Mouse (Mus musculus) fibroblast of lung, adult 2 months (primary cell): ENCODE data around the gene Nr0b2.
A peak's percentile ranks its signal among the peaks of the same experiment; 100 is the strongest.
"Not testable (repeated sequence)": the region's sequence is repeated elsewhere in the genome, so short reads cannot be mapped to it uniquely, and the experiment has no call there.

Source experiments
- DNase-seq: peaks from one replicate; pipeline ENCODE4 v3.0.0-alpha.2; 2011; ENCODE audit warnings: low read depth

Gene Nr0b2

GRCm38 (mm10) chr4:133552768-133553447 is at the start of gene Nr0b2:
Gene Nr0b2, plus strand, starts transcription at chr4:133553376.
- no peak for DNase-seq

- no peak for DNase-seq
These were observed 48.9 kb upstream of the Nr0b2 start for GRCm38 (mm10) chr4:133504300-133504699.

- DNase-seq = no peak
These were observed 48.3 kb upstream of the Nr0b2 start for GRCm38 (mm10) chr4:133504755-133505485.

- no peak for DNase-seq
These were observed 46.6 kb upstream of the Nr0b2 start for GRCm38 (mm10) chr4:133506573-133506972.

- no peak for DNase-seq
These were observed 44.2 kb upstream of the Nr0b2 start for GRCm38 (mm10) chr4:133508990-133509389.

GRCm38 (mm10) chr4:133511050-133511449 is 42.1 kb upstream of the Nr0b2 start:
- DNase-seq = no peak

GRCm38 (mm10) chr4:133512511-133512910 is 40.7 kb upstream of the Nr0b2 start:
- DNase-seq = not testable (repeated sequence)

GRCm38 (mm10) chr4:133512972-133513371 is 40.2 kb upstream of the Nr0b2 start:
- DNase-seq = no peak

- no peak for DNase-seq
These were observed 34.4 kb upstream of the Nr0b2 start, which contains the start of gene Kdf1 for GRCm38 (mm10) chr4:133518601-133519368. Gene Kdf1, plus strand, starts transcription at chr4:133518963.

- DNase-seq = no peak
These were observed 33.9 kb upstream of the Nr0b2 start for GRCm38 (mm10) chr4:133519369-133519665.

GRCm38 (mm10) chr4:133521502-133521901 is 31.7 kb upstream of the Nr0b2 start:
- no peak for DNase-seq

GRCm38 (mm10) chr4:133527788-133528187 is 25.4 kb upstream of the Nr0b2 start:
- DNase-seq = no peak

GRCm38 (mm10) chr4:133532777-133533176 is 20.4 kb upstream of the Nr0b2 start:
- no peak for DNase-seq

GRCm38 (mm10) chr4:133536081-133536480 is 17.1 kb upstream of the Nr0b2 start:
- no peak for DNase-seq

GRCm38 (mm10) chr4:133536652-133537051 is 16.5 kb upstream of the Nr0b2 start:
- no peak for DNase-seq

GRCm38 (mm10) chr4:133545272-133546231 is 7.6 kb upstream of the Nr0b2 start, which contains the start of gene Nudc:
Gene Nudc, minus strand, starts transcription at chr4:133545996.
- DNase-seq = peak; percentile 94

GRCm38 (mm10) chr4:133552029-133552428 is 1.1 kb upstream of the Nr0b2 start:
- no peak for DNase-seq

GRCm38 (mm10) chr4:133553448-133554330 is 513 bp downstream of the Nr0b2 start:
- DNase-seq = no peak

GRCm38 (mm10) chr4:133557041-133557717 is 4.0 kb downstream of the Nr0b2 start:
- no peak for DNase-seq

- no peak for DNase-seq
These were observed 6.7 kb downstream of the Nr0b2 start for GRCm38 (mm10) chr4:133559846-133560245.
